Mouse (Mus musculus) hindbrain, postnatal 0 days (tissue): ENCODE data around the gene Tspan17. TPM values are rescaled to one million over a fixed set of nuclear protein-coding genes. Genes with fewer than 3 reads are reported as not detected.

ENCODE experiments used
- ATAC-seq: fragments of 200-750 bp; cut with Nextera tagmentation; 2 replicates; pipeline ENCODE4 v1.8.0; 2017; ENCODE audit warnings: mild to moderate bottlenecking, moderate TSS enrichment, moderate library complexity
- DNase-seq: peaks from one replicate; pipeline ENCODE4 v3.0.0-alpha.2; 2015; ENCODE audit warnings: low spot score
- H3K27ac ChIP-seq: fragments of 300-500 bp; sonication (generic); 2 replicates; pipeline ENCODE4 v1.5.1; 2014; ENCODE audit warnings: mild to moderate bottlenecking
- H3K27me3 ChIP-seq: fragments of 300-500 bp; sonication (generic); 2 replicates; pipeline ENCODE4 v1.6.1; 2014; ENCODE audit warnings: low read length, mixed read lengths; ENCODE audit not compliant: insufficient read depth
- H3K36me3 ChIP-seq: fragments of 300-500 bp; sonication (generic); 2 replicates; pipeline ENCODE4 v1.6.1; 2014; ENCODE audit warnings: low read length, mixed read lengths; ENCODE audit not compliant: insufficient read depth
- H3K4me1 ChIP-seq: fragments of 300-500 bp; sonication (generic); 2 replicates; pipeline ENCODE4 v1.6.1; 2014; ENCODE audit warnings: antibody characterized with exemption, low read length, mixed read lengths; ENCODE audit not compliant: insufficient read depth
- H3K4me2 ChIP-seq: fragments of 300-500 bp; sonication (generic); 2 replicates; pipeline ENCODE4 v1.6.1; 2014; ENCODE audit warnings: low read depth, mild to moderate bottlenecking, low read length, moderate library complexity, mixed read lengths
- H3K4me3 ChIP-seq: fragments of 300-500 bp; sonication (generic); 2 replicates; pipeline ENCODE4 v1.5.1; 2014; ENCODE audit warnings: low read length
- H3K9ac ChIP-seq: fragments of 300-500 bp; sonication (generic); replicated peaks from 2 replicates; pipeline ENCODE4 v1.6.1; 2014; ENCODE audit warnings: mild to moderate bottlenecking, low read length, moderate library complexity, mixed read lengths
- H3K9me3 ChIP-seq: fragments of 300-500 bp; sonication (generic); 2 replicates; pipeline ENCODE4 v1.6.1; 2016; ENCODE audit warnings: low read length, mixed read lengths
- CTCF ChIP-seq: IDR thresholded peaks from 2 replicates; pipeline ENCODE4 v1.5.1; 2016; ENCODE audit warnings: antibody characterized with exemption, control low read depth, low read depth
- WGBS: fragments of 180-500 bp; shearing (Covaris S2); extraction: QIAGEN DNeasy Blood & Tissue Kit; methylation state at CpG from one replicate; pipeline ENCODE4 v1.1.7; 2014; 5-methylcytosine and 5-hydroxymethylcytosine counted together
- polyA plus RNA-seq: library from polyadenylated mRNA; unstranded; fragments of >200 nt; fragmentation: Nextera tagmentation; extraction: Ambion mirVana; gene quantifications from 2 replicates; pipeline ENCODE4 v1.2.1, GENCODE M21; 2015
- total RNA-seq: library from RNA; depleted of rRNA; stranded (reverse); fragments of >200 nt; gene quantifications from 2 replicates; pipeline ENCODE4 v1.2.3, GENCODE M21; 2014

Tspan17 gene
- total and polyA plus RNA-seq, 2 experiments from 2014 or later, result 60.5 to 143 TPM

GRCm38 (mm10) chr13:54805134-54805838, 16.1 kb downstream of the Tspan17 start:
- DNase-seq (peak; percentile 83), ATAC-seq (peak; percentile 73)
- H3K27ac ChIP-seq, result no peak overlapping the region
- peak; percentile 91 for TF ChIP-seq CTCF
- H3K4me1 ChIP-seq, result no peaks in the 10 kb centered on the region; the same call in 1 of the 2 replicates
- H3K9ac ChIP-seq, result no peak overlapping the region
- H3K4me2 ChIP-seq, result no peak overlapping the region
- no peaks in the 10 kb centered on the region for H3K27me3 ChIP-seq
- H3K36me3 ChIP-seq, result no peaks in the 10 kb centered on the region
- 42% methylated on average over 21 of the region's 21 CpGs for WGBS
- no peak overlapping the region for H3K4me3 ChIP-seq
- no peaks in the 10 kb centered on the region for H3K9me3 ChIP-seq

- no peak for TF ChIP-seq CTCF
- peak; percentile 44; the same call in 1 of the 2 replicates for ATAC-seq
- Histone ChIP-seq H3K4me1 (no peaks in the 10 kb centered on the region; the same call in 1 of the 2 replicates), H3K9me3 (no peaks in the 10 kb centered on the region), H3K4me3 (no peak overlapping the region), H3K9ac (no peak overlapping the region), H3K4me2 (no peak overlapping the region), H3K36me3 (no peaks in the 10 kb centered on the region), H3K27ac (no peak overlapping the region), H3K27me3 (no peaks in the 10 kb centered on the region)
- DNase-seq, result no peak
- WGBS, result 23% methylated on average over 13 of the region's 13 CpGs
Measured at GRCm38 (mm10) chr13:54806434-54806976, 17.3 kb downstream of the Tspan17 start.

GRCm38 (mm10) chr13:54808067-54808466, 18.9 kb downstream of the Tspan17 start:
- Histone ChIP-seq H3K9ac (no peak overlapping the region), H3K36me3 (no peaks in the 10 kb centered on the region), H3K9me3 (no peaks in the 10 kb centered on the region), H3K4me1 (no peaks in the 10 kb centered on the region; the same call in 1 of the 2 replicates), H3K4me3 (no peak overlapping the region), H3K27ac (no peak overlapping the region), H3K27me3 (no peaks in the 10 kb centered on the region), H3K4me2 (no peak overlapping the region)
- TF ChIP-seq CTCF, result no peak
- ATAC-seq (no peak), DNase-seq (no peak)
- 74% methylated on average over 12 of the region's 12 CpGs for WGBS

GRCm38 (mm10) chr13:54811476-54811875, 22.3 kb downstream of the Tspan17 start:
- H3K36me3 ChIP-seq, result no peaks in the 10 kb centered on the region
- no peaks in the 10 kb centered on the region; the same call in 1 of the 2 replicates for H3K4me1 ChIP-seq
- 67% methylated on average over 7 of the region's 7 CpGs for WGBS

GRCm38 (mm10) chr13:54813381-54813780, 24.2 kb downstream of the Tspan17 start:
- no peak overlapping the region for H3K4me2 ChIP-seq
- no peaks in the 10 kb centered on the region for H3K27me3 ChIP-seq
- H3K36me3 ChIP-seq, result no peaks in the 10 kb centered on the region
- 89% methylated on average over 9 of the region's 9 CpGs for WGBS
- no peaks in the 10 kb centered on the region; the same call in 1 of the 2 replicates for H3K4me1 ChIP-seq
- no peaks in the 10 kb centered on the region for H3K9me3 ChIP-seq
- H3K4me3 ChIP-seq, result no peak overlapping the region
- no peak for TF ChIP-seq CTCF
- ATAC-seq, result no peak
- DNase-seq, result no peak
- no peak overlapping the region for H3K9ac ChIP-seq
- no peak overlapping the region for H3K27ac ChIP-seq

More at GRCm38 (mm10) chr13:54811476-54811875, 22.3 kb downstream of the Tspan17 start:
- H3K9ac ChIP-seq, result no peak overlapping the region
- no peaks in the 10 kb centered on the region for H3K27me3 ChIP-seq
- ATAC-seq (no peak), DNase-seq (no peak)
- H3K4me3 ChIP-seq, result no peak overlapping the region
- no peak for TF ChIP-seq CTCF
- H3K4me2 ChIP-seq, result no peak overlapping the region
- no peak overlapping the region for H3K27ac ChIP-seq
- no peaks in the 10 kb centered on the region for H3K9me3 ChIP-seq

- TF ChIP-seq CTCF, result no peak
- Histone ChIP-seq H3K4me2 (0 out of 2 replicates have a peak overlapping the region, but pooled peaks have one; percentile 14), H3K9ac (no peak overlapping the region), H3K27me3 (no peaks in the 10 kb centered on the region), H3K4me1 (no peaks in the 10 kb centered on the region; the same call in 1 of the 2 replicates), H3K9me3 (no peaks in the 10 kb centered on the region), H3K4me3 (no peak overlapping the region), H3K36me3 (no peaks in the 10 kb centered on the region), H3K27ac (peak overlapping the region; percentile 36; the same call in 1 of the 2 replicates)
- DNase-seq, result peak; percentile 39
- WGBS, result 10% methylated on average over 16 of the region's 17 CpGs
- ATAC-seq, result peak; percentile 67; the same call in 1 of the 2 replicates
Measured at GRCm38 (mm10) chr13:54818399-54819254, 29.4 kb downstream of the Tspan17 start.
